ENCODE assay signal across 14 mouse cellular contexts in genomic region chr10:18047380-18048146, GRCm38 (mm10). TPM values are rescaled to one million over a fixed set of nuclear protein-coding genes. Genes with fewer than 3 reads are reported as not detected.
DNase-seq lines count a peak whose midpoint lies in the region; ATAC-seq and TF ChIP-seq lines count a peak whose summit lies in the region.
"Had no signal": no experiment of that assay in that cellular context is flagged by ENCODE, and none has a peak within 500 bp of the region (broad histone marks: within the 10 kb centered on the region; RNA-seq: fewer than 3 reads in every experiment).

No protein-coding gene starts in this region.

- peak; percentile 61 for DNase-seq in heart, adult 11 months
- no peak for DNase-seq in heart, embryonic 10.5 days (ENCODE audit: low spot score)
- DNase-seq in T-cell, adult 2 months (ENCODE audit: low spot score) = peak; percentile 14
- no peak for DNase-seq in liver, postnatal 0 days
- DNase-seq in thymus, adult 2 months = no peak
- DNase-seq: cerebellum, adult 9-10 months; heart, adult 18-20 months; heart, postnatal 14 days had no signal

- no peak overlapping the region for H3K4me3 ChIP-seq in heart, embryonic 10.5 days
- H3K4me3 ChIP-seq in liver, postnatal 0 days (ENCODE audit: low read depth, low read length) = no peak overlapping the region
- no peak overlapping the region for H3K4me3 ChIP-seq in thymus, adult 2 months (ENCODE audit: control insufficient read depth, insufficient read depth, low read length)
- no peak overlapping the region for H3K4me3 ChIP-seq in midbrain, embryonic 13.5 days (replicated peaks)
- H3K4me3 ChIP-seq: embryonic facial prominence, embryonic 15.5 days; kidney, embryonic 15.5 days had no signal

- no peaks in the 10 kb centered on the region for H3K36me3 ChIP-seq in heart, embryonic 10.5 days
- no peaks in the 10 kb centered on the region for H3K36me3 ChIP-seq in liver, postnatal 0 days (replicated peaks; ENCODE audit: insufficient read depth, low read length)
- no peaks in the 10 kb centered on the region for H3K36me3 ChIP-seq in thymus, adult 2 months (ENCODE audit: control insufficient read depth, insufficient read depth, low read length)
- H3K36me3 ChIP-seq in midbrain, embryonic 13.5 days = no peaks in the 10 kb centered on the region
- H3K36me3 ChIP-seq: embryonic facial prominence, embryonic 15.5 days; kidney, embryonic 15.5 days had no signal

- no peak overlapping the region for H3K9ac ChIP-seq in liver, postnatal 0 days (replicated peaks)
- no peak overlapping the region for H3K9ac ChIP-seq in midbrain, embryonic 13.5 days (replicated peaks)
- H3K9ac ChIP-seq: embryonic facial prominence, embryonic 15.5 days; kidney, embryonic 15.5 days had no signal

- 42% methylated on average over 10 of the region's 10 CpGs for WGBS in heart, embryonic 10.5 days
- 66% methylated on average over 10 of the region's 10 CpGs for WGBS in liver, postnatal 0 days (ENCODE audit: insufficient replicate concordance)
- 84% methylated on average over 10 of the region's 10 CpGs for WGBS in thymus, adult 2 months
- 79% methylated on average over 10 of the region's 10 CpGs for WGBS in midbrain, embryonic 13.5 days

- H3K9me3 ChIP-seq in heart, embryonic 10.5 days = no peaks in the 10 kb centered on the region
- H3K9me3 ChIP-seq in liver, postnatal 0 days (ENCODE audit: low read length) = no peaks in the 10 kb centered on the region
- no peaks in the 10 kb centered on the region for H3K9me3 ChIP-seq in midbrain, embryonic 13.5 days
- H3K9me3 ChIP-seq: embryonic facial prominence, embryonic 15.5 days; kidney, embryonic 15.5 days had no signal

- no peak overlapping the region for H3K27ac ChIP-seq in heart, embryonic 10.5 days
- H3K27ac ChIP-seq in liver, postnatal 0 days (ENCODE audit: low read depth) = no peak overlapping the region; the same call in 1 of the 2 replicates
- no peak overlapping the region for H3K27ac ChIP-seq in thymus, adult 2 months (ENCODE audit: control insufficient read depth, insufficient read depth, low read length)
- H3K27ac ChIP-seq in midbrain, embryonic 13.5 days = no peak overlapping the region
- H3K27ac ChIP-seq: embryonic facial prominence, embryonic 15.5 days; kidney, embryonic 15.5 days; macrophage had no signal

- peaks cover 7% of the 10 kb centered on the region for H3K4me1 ChIP-seq in heart, embryonic 10.5 days
- no peaks in the 10 kb centered on the region for H3K4me1 ChIP-seq in liver, postnatal 0 days (ENCODE audit: insufficient read depth)
- no peaks in the 10 kb centered on the region for H3K4me1 ChIP-seq in thymus, adult 2 months (replicated peaks; ENCODE audit: control insufficient read depth, insufficient read depth, low read length)
- H3K4me1 ChIP-seq in midbrain, embryonic 13.5 days (replicated peaks) = no peaks in the 10 kb centered on the region
- H3K4me1 ChIP-seq: embryonic facial prominence, embryonic 15.5 days; kidney, embryonic 15.5 days had no signal

- no peak for TF ChIP-seq POLR2A in thymus, adult 2 months (IDR thresholded peaks at IDR 0.05; ENCODE audit: control insufficient read depth, extremely low read depth, insufficient read depth, low read length, poor library complexity)

- TF ChIP-seq CTCF in liver, postnatal 0 days (IDR thresholded peaks at IDR 0.05; ENCODE audit: low read depth) = no peak
- TF ChIP-seq CTCF in thymus, adult 2 months (IDR thresholded peaks at IDR 0.05; ENCODE audit: borderline replicate concordance, control insufficient read depth, extremely low read depth, insufficient read depth, low read length, poor library complexity) = no peak

- ATAC-seq in inflammation-experienced regulatory T-cells, adult 6 months = peak; percentile 93
- peak; percentile 80 for ATAC-seq in liver, postnatal 0 days
- no peak for ATAC-seq in midbrain, embryonic 13.5 days
- ATAC-seq in erythroblast, adult 5-6 weeks (replicated peaks; ENCODE audit: low FRiP score, poor library complexity, severe bottlenecking) = no peak

- no peak for TF ChIP-seq EP300 in liver, postnatal 0 days (IDR thresholded peaks at IDR 0.05; ENCODE audit: low read depth)

- H3K4me2 ChIP-seq in liver, postnatal 0 days (ENCODE audit: low read depth, low read length) = no peak overlapping the region
- no peak overlapping the region for H3K4me2 ChIP-seq in midbrain, embryonic 13.5 days (replicated peaks)
- H3K4me2 ChIP-seq: embryonic facial prominence, embryonic 15.5 days; kidney, embryonic 15.5 days had no signal

- no peaks in the 10 kb centered on the region for H3K27me3 ChIP-seq in heart, embryonic 10.5 days (ENCODE audit: insufficient read depth, poor library complexity, severe bottlenecking)
- H3K27me3 ChIP-seq in liver, postnatal 0 days (ENCODE audit: insufficient read depth, low read length) = no peaks in the 10 kb centered on the region
- no peaks in the 10 kb centered on the region for H3K27me3 ChIP-seq in thymus, adult 2 months (ENCODE audit: control insufficient read depth, insufficient read depth, low read length)
- no peaks in the 10 kb centered on the region for H3K27me3 ChIP-seq in midbrain, embryonic 13.5 days
- H3K27me3 ChIP-seq: embryonic facial prominence, embryonic 15.5 days; kidney, embryonic 15.5 days had no signal

RNA-seq across cellular contexts. Expression of gene Reps1, which starts 8.1 kb away (rescaled TPM):
- polyA plus RNA-seq in heart, embryonic 10.5 days (2016; fragmentation: Nextera tagmentation; extraction: Ambion mirVana) = 10.2 and 10.6 TPM in 2 replicates
- 10 to 100 TPM; 23.5 to 57.7 (median 36.7) TPM for polyA plus RNA-seq in inflammation-experienced regulatory T-cells, adult 6 months (2017; shearing (Covaris generic))
- 5.6 and 6.7 TPM in 2 replicates for polyA plus RNA-seq in liver, postnatal 0 days (2015; fragmentation: Nextera tagmentation; extraction: Ambion mirVana)
- polyA plus RNA-seq in thymus, adult 2 months (2012; rRNA removed) = 95.8 and 98.1 TPM in 2 replicates
- 15.6 and 17.8 TPM in 2 replicates for polyA plus RNA-seq in midbrain, embryonic 13.5 days (2015; fragmentation: Nextera tagmentation; extraction: Ambion mirVana)
- 23.6 and 27.5 TPM in 2 replicates for total RNA-seq in erythroblast, adult 5-6 weeks (2015; ENCODE audit: low replicate concordance)
- total RNA-seq in erythroblast, adult 5-6 weeks (2017; ENCODE audit: low replicate concordance) = 7.2 and 14.7 TPM in 2 replicates

RNA-seq across cellular contexts. Expression of gene Abracl, which starts 24.5 kb away (rescaled TPM):
- polyA plus RNA-seq in heart, embryonic 10.5 days (2016; fragmentation: Nextera tagmentation; extraction: Ambion mirVana) = 190 and 216 TPM in 2 replicates
- 100 to 1,000 TPM; 410 to 733 (median 423) TPM for polyA plus RNA-seq in inflammation-experienced regulatory T-cells, adult 6 months (2017; shearing (Covaris generic))
- polyA plus RNA-seq in liver, postnatal 0 days (2015; fragmentation: Nextera tagmentation; extraction: Ambion mirVana) = 58.6 and 61.7 TPM in 2 replicates
- 13.8 and 16.0 TPM in 2 replicates for polyA plus RNA-seq in thymus, adult 2 months (2012; rRNA removed)
- polyA plus RNA-seq in midbrain, embryonic 13.5 days (2015; fragmentation: Nextera tagmentation; extraction: Ambion mirVana) = 104 and 122 TPM in 2 replicates
- 51.4 and 73.2 TPM in 2 replicates for total RNA-seq in erythroblast, adult 5-6 weeks (2015; ENCODE audit: low replicate concordance)
- total RNA-seq in erythroblast, adult 5-6 weeks (2017; ENCODE audit: low replicate concordance) = 48.9 and 55.5 TPM in 2 replicates

Comparison
In these comparisons a context has a peak if more than half of its experiments do, and no peak if none do; other contexts are left out.
1. DNase-seq: peak in heart, adult 11 months (single experiment) and T-cell, adult 2 months (single experiment); none in heart, embryonic 10.5 days (single experiment), liver, postnatal 0 days (single experiment) and thymus, adult 2 months (single experiment).
2. ATAC-seq: peak in inflammation-experienced regulatory T-cells, adult 6 months (single experiment) and liver, postnatal 0 days (single experiment); none in midbrain, embryonic 13.5 days (single experiment) and erythroblast, adult 5-6 weeks (single experiment).